Mouse (Mus musculus) mesoderm, embryonic 11.5 days (tissue): ENCODE measurements at regions not wholly inside any gene's neighbourhood (a gene's known extent, or its start where the extent isn't known, plus 50 kb on each side); places are given as distances from the start of the nearest gene placed in this dataset.
"Not testable (repeated sequence)": the region's sequence is repeated elsewhere in the genome, so short reads cannot be mapped to it uniquely, and the experiment has no call there.

Experiments
- DNase-seq: peaks from one replicate; pipeline ENCODE4 v3.0.0-alpha.2; 2012; ENCODE audit warnings: low read depth, low spot score

GRCm38 (mm10) chr14:53723611-53724010 lies 530.3 kb downstream of the Dad1 start:
- DNase-seq: not testable (repeated sequence)

GRCm38 (mm10) chr14:53721901-53722300 lies 532.0 kb downstream of the Dad1 start:
- DNase-seq: not testable (repeated sequence)

GRCm38 (mm10) chr14:53709627-53710026 lies 544.3 kb downstream of the Dad1 start:
- DNase-seq: not testable (repeated sequence)

GRCm38 (mm10) chr14:53704351-53704750 lies 549.6 kb downstream of the Dad1 start:
- DNase-seq: not testable (repeated sequence)

GRCm38 (mm10) chr14:53703593-53703992 lies 550.3 kb downstream of the Dad1 start:
- DNase-seq: not testable (repeated sequence)

- DNase-seq: not testable (repeated sequence)
Measured at GRCm38 (mm10) chr14:53684100-53684499, 569.8 kb downstream of the Dad1 start.

- DNase-seq: not testable (repeated sequence)
Measured at GRCm38 (mm10) chr14:53683361-53684015, 570.4 kb downstream of the Dad1 start.

- DNase-seq: not testable (repeated sequence)
Measured at GRCm38 (mm10) chr14:53682679-53683078, 571.2 kb downstream of the Dad1 start.

GRCm38 (mm10) chr14:53681320-53681719 lies 572.6 kb downstream of the Dad1 start:
- DNase-seq: not testable (repeated sequence)

- DNase-seq: not testable (repeated sequence)
Measured at GRCm38 (mm10) chr14:53665681-53666080, 588.2 kb downstream of the Dad1 start.

GRCm38 (mm10) chr14:53662700-53663355 lies 591.1 kb downstream of the Dad1 start:
- DNase-seq: not testable (repeated sequence)

GRCm38 (mm10) chr14:53654669-53655068 lies 599.2 kb downstream of the Dad1 start:
- not testable (repeated sequence) for DNase-seq

GRCm38 (mm10) chr14:53651061-53651460 lies 602.8 kb downstream of the Dad1 start:
- not testable (repeated sequence) for DNase-seq

GRCm38 (mm10) chr14:53649189-53649588 lies 604.7 kb downstream of the Dad1 start:
- not testable (repeated sequence) for DNase-seq

- DNase-seq: not testable (repeated sequence)
Measured at GRCm38 (mm10) chr14:53640441-53640840, 613.5 kb downstream of the Dad1 start.

GRCm38 (mm10) chr14:53637664-53638063 lies 616.2 kb downstream of the Dad1 start:
- peak; percentile 14 for DNase-seq

GRCm38 (mm10) chr14:53635206-53635605 lies 618.7 kb downstream of the Dad1 start:
- not testable (repeated sequence) for DNase-seq

- DNase-seq: not testable (repeated sequence)
Measured at GRCm38 (mm10) chr14:53634320-53634979, 619.5 kb downstream of the Dad1 start.

GRCm38 (mm10) chr14:53633743-53634142 lies 620.2 kb downstream of the Dad1 start:
- peak; percentile 28 for DNase-seq

GRCm38 (mm10) chr14:53621376-53621775 lies 632.5 kb downstream of the Dad1 start:
- DNase-seq: not testable (repeated sequence)

GRCm38 (mm10) chr14:53616061-53616460 lies 637.8 kb downstream of the Dad1 start:
- not testable (repeated sequence) for DNase-seq

GRCm38 (mm10) chr14:53614341-53614740 lies 639.6 kb downstream of the Dad1 start:
- DNase-seq: no peak
